Mouse (Mus musculus) kidney, postnatal 0 days (tissue): ENCODE measurements at regions not wholly inside any gene's neighbourhood (a gene's known extent, or its start where the extent isn't known, plus 50 kb on each side); places are given as distances from the start of the nearest gene placed in this dataset.

Source experiments
- ATAC-seq: fragments of 200-750 bp; cut with Nextera tagmentation; replicated peaks from 2 replicates; pipeline ENCODE4 v1.8.0; 2017; ENCODE audit warnings: low read depth, moderate number of reproducible peaks, moderate TSS enrichment, moderate library complexity; ENCODE audit not compliant: low FRiP score
- DNase-seq: peaks from one replicate; pipeline ENCODE4 v3.0.0-alpha.2; 2016; ENCODE audit warnings: low spot score
- H3K27ac ChIP-seq: fragments of 300-500 bp; sonication (generic); 2 replicates; pipeline ENCODE4 v1.5.1; 2014; ENCODE audit warnings: mild to moderate bottlenecking
- H3K27me3 ChIP-seq: fragments of 300-500 bp; sonication (generic); 2 replicates; pipeline ENCODE4 v1.6.1; 2014; ENCODE audit warnings: low read length, mixed read lengths; ENCODE audit not compliant: insufficient read depth
- H3K36me3 ChIP-seq: fragments of 300-500 bp; sonication (generic); 2 replicates; pipeline ENCODE4 v1.6.1; 2014; ENCODE audit warnings: low read length, mixed read lengths; ENCODE audit not compliant: insufficient read depth
- H3K4me1 ChIP-seq: fragments of 300-500 bp; sonication (generic); replicated peaks from 2 replicates; pipeline ENCODE4 v1.6.1; 2014; ENCODE audit warnings: antibody characterized with exemption, low read length, mixed read lengths; ENCODE audit not compliant: insufficient read depth
- H3K4me2 ChIP-seq: fragments of 300-500 bp; sonication (generic); 2 replicates; pipeline ENCODE4 v1.6.1; 2014; ENCODE audit warnings: mild to moderate bottlenecking, low read length, moderate library complexity, mixed read lengths
- H3K4me3 ChIP-seq: fragments of 300-500 bp; sonication (generic); replicated peaks from 2 replicates; pipeline ENCODE4 v1.5.1; 2014; ENCODE audit warnings: low read depth, low read length
- H3K9ac ChIP-seq: fragments of 300-500 bp; sonication (generic); 2 replicates; pipeline ENCODE4 v1.6.1; 2014; ENCODE audit warnings: low read depth, low read length
- H3K9me3 ChIP-seq: fragments of 300-500 bp; sonication (generic); replicated peaks from 2 replicates; pipeline ENCODE4 v1.6.1; 2016; ENCODE audit warnings: low read length, inconsistent platforms, mixed read lengths
- CTCF ChIP-seq: IDR thresholded peaks from 2 replicates; pipeline ENCODE4 v1.5.1; 2016; ENCODE audit warnings: antibody characterized with exemption, low read depth, mild to moderate bottlenecking, moderate library complexity
- WGBS: fragments of 180-500 bp; shearing (Covaris S2); extraction: QIAGEN DNeasy Blood & Tissue Kit; methylation state at CpG from one replicate; pipeline ENCODE4 v1.1.7; 2014; 5-methylcytosine and 5-hydroxymethylcytosine counted together

GRCm38 (mm10) chr12:64393106-64393505, 81.4 kb downstream of the Fscb start:
- Histone ChIP-seq H3K27ac (no peak overlapping the region), H3K9ac (no peak overlapping the region), H3K4me1 (no peaks in the 10 kb centered on the region), H3K4me3 (no peak overlapping the region), H3K4me2 (no peak overlapping the region), H3K9me3 (no peaks in the 10 kb centered on the region), H3K27me3 (no peaks in the 10 kb centered on the region), H3K36me3 (no peaks in the 10 kb centered on the region)
- TF ChIP-seq CTCF = no peak
- ATAC-seq (no peak), DNase-seq (no peak)
- WGBS = 90% methylated on average over 1 of the region's 1 CpGs

- 73% methylated on average over 9 of the region's 9 CpGs for WGBS
- Histone ChIP-seq H3K4me1 (no peaks in the 10 kb centered on the region), H3K4me3 (no peak overlapping the region), H3K9me3 (no peaks in the 10 kb centered on the region), H3K36me3 (no peaks in the 10 kb centered on the region), H3K4me2 (no peak overlapping the region), H3K27me3 (no peaks in the 10 kb centered on the region), H3K9ac (no peak overlapping the region), H3K27ac (no peak overlapping the region)
- no peak for TF ChIP-seq CTCF
- ATAC-seq = no peak
- DNase-seq = no peak
Measured at GRCm38 (mm10) chr12:64389766-64390445, 84.6 kb downstream of the Fscb start.

- H3K27me3 ChIP-seq = no peaks in the 10 kb centered on the region
- H3K9me3 ChIP-seq = no peaks in the 10 kb centered on the region
- no peak for TF ChIP-seq CTCF
- H3K9ac ChIP-seq = no peak overlapping the region
- H3K36me3 ChIP-seq = no peaks in the 10 kb centered on the region
- no peak for DNase-seq
- 70% methylated on average over 3 of the region's 3 CpGs for WGBS
- no peaks in the 10 kb centered on the region for H3K4me1 ChIP-seq
- no peak overlapping the region for H3K4me3 ChIP-seq
- ATAC-seq = no peak
- H3K4me2 ChIP-seq = no peak overlapping the region
- H3K27ac ChIP-seq = no peak overlapping the region
Measured at GRCm38 (mm10) chr12:64364941-64365340, 109.5 kb downstream of the Fscb start.

DNA sequence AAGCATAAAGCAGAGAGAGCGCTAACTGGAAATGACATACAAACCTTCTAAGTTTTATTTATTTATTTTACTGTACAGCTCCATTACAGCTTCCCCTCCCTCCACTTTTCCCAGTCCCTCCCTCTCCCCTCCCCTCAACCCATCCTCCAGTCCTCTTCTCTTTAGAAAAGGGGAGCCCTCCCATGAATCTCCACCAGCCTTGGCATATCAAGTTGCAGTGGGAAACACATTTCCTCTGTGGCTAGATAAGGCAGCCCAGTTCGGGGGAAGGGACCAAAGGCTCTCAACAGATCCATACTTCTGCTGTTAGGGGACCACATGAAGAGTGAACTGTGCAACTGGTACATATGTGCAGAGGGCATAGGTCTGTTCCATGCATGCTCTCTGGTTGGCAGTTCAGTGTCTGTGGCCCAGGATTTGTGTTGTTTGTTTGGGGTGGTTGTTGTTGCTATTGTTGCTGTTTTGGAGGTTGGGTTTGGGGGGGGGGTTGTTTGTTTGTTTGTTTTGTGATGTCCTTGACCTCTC, 112.8 kb downstream of the Fscb start:
- Histone ChIP-seq H3K27me3 (no peaks in the 10 kb centered on the region), H3K4me1 (no peaks in the 10 kb centered on the region), H3K4me2 (no peak overlapping the region), H3K27ac (no peak overlapping the region), H3K9ac (no peak overlapping the region), H3K9me3 (no peaks in the 10 kb centered on the region), H3K36me3 (no peaks in the 10 kb centered on the region), H3K4me3 (no peak overlapping the region)
- TF ChIP-seq CTCF = no peak
- DNase-seq = peak; percentile 57
- ATAC-seq = peak; percentile 57; the same call in 1 of the 2 replicates
- 29% methylated on average over 2 of the region's 2 CpGs for WGBS

- Histone ChIP-seq H3K4me3 (no peak overlapping the region), H3K4me1 (no peaks in the 10 kb centered on the region), H3K27me3 (no peaks in the 10 kb centered on the region), H3K9me3 (no peaks in the 10 kb centered on the region), H3K36me3 (no peaks in the 10 kb centered on the region), H3K27ac (no peak overlapping the region), H3K4me2 (no peak overlapping the region), H3K9ac (no peak overlapping the region)
- peak; percentile 57 for DNase-seq
- ATAC-seq = no peak
- no peak for TF ChIP-seq CTCF
Measured at GRCm38 (mm10) chr12:64360698-64361097, 113.8 kb downstream of the Fscb start.

- no peak overlapping the region for H3K9ac ChIP-seq
- DNase-seq (no peak), ATAC-seq (no peak)
- no peak overlapping the region for H3K4me3 ChIP-seq
- H3K4me1 ChIP-seq = no peaks in the 10 kb centered on the region
- no peak overlapping the region for H3K4me2 ChIP-seq
- TF ChIP-seq CTCF = no peak
- no peaks in the 10 kb centered on the region for H3K36me3 ChIP-seq
- H3K9me3 ChIP-seq = no peaks in the 10 kb centered on the region
- no peaks in the 10 kb centered on the region for H3K27me3 ChIP-seq
- 62% methylated on average over 1 of the region's 1 CpGs for WGBS
- no peak overlapping the region for H3K27ac ChIP-seq
Measured at GRCm38 (mm10) chr12:64343745-64344144, 130.7 kb downstream of the Fscb start.

GRCm38 (mm10) chr12:64335167-64335566, 139.3 kb downstream of the Fscb start:
- H3K27ac ChIP-seq = no peak overlapping the region
- H3K4me1 ChIP-seq = no peaks in the 10 kb centered on the region
- ATAC-seq = no peak
- no peak for TF ChIP-seq CTCF
- H3K36me3 ChIP-seq = no peaks in the 10 kb centered on the region
- DNase-seq = peak; percentile 38
- no peak overlapping the region for H3K4me2 ChIP-seq
- H3K27me3 ChIP-seq = no peaks in the 10 kb centered on the region
- H3K9me3 ChIP-seq = no peaks in the 10 kb centered on the region
- no peak overlapping the region for H3K9ac ChIP-seq
- no peak overlapping the region for H3K4me3 ChIP-seq
